Mouse (Mus musculus) kidney, adult 9 months (tissue): Measurements from ENCODE around the gene Snorc.

ENCODE experiments used
- DNase-seq: peaks from one replicate; pipeline ENCODE4 v3.0.0; 2022

Snorc gene

DNA sequence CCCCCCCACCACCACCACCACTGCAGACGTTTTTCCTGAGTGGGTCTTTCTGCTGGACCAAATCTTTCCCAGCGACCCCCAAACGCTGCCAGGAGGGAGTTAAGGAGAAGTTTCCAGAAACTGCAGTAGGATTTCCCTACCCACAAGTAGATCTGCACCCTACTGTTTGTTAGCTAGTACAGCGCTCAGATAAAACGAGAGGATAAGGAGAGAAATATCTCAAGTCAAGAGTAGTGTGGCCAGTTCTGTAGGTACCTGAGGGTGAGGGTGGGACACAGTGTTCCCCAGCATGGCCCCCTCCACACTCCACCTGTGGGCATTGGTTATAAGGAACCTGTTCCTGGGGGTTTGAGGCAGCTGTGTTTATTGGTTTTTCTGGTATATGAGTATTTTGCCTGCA, 40.8 kb downstream of the Snorc start:
- no peak for DNase-seq

DNA sequence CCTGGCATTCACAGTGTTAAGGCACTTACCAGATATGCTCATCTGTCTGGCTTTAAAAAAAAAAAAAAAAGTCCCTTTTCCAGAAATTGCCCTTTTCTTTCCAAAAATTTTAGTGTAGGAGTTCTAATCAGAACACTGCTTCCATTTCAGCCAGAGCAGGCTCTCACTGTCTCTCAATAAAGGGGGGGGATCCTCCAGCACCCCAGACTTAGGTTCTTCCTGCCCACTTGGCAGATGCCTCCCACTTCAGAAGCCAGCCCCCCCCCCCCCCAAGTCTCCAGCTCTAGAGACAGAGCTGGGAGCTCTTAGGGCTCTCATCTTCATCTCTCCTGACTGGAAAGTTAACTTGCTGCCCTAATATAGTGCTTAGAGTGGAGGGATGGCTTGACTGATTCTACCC, 50.4 kb downstream of the Snorc start:
- no peak for DNase-seq

DNA sequence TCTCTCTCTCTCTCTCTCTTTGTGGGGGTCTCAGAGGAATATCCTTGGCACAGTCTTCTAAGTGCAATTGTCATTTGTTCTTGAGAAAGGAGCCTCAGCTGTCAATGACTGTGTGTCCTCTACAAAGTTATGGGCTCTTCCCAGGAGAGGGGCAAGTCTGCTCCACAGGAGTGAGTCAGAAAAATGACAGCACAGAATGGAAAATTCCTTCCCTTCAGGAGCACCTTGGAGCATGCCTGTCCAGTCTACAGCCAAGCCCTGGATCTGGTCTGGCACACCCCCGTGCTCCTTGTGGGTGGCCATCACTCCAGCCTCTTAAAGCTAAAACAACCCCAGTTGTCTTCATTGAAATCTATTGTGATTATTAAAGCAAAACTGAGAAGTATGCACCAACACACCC, 51.5 kb downstream of the Snorc start:
- DNase-seq, result no peak

DNA sequence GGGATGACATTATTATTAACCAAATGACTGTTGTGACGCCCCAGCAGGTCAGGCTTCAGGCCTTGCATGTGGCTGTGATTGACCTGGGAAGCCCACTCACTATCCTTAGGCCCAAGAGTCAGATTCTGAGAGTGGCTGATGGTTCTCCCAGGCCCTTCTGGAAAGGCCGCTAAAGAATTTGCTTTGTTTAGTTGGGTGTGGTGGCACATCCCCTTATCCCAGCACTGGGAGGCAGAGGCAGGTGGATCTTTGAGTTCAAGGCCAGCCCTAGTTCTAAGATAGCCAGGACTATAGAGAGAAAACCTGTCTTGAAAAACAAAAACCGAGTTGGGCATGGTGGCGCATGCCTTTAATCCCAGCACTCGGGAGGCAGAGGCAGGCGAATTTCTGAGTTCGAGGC, 55.0 kb downstream of the Snorc start:
- DNase-seq, result no peak
